Mouse (Mus musculus) erythroblast, embryonic 14.5 days (primary cell): ENCODE results near the gene Rbck1. TPM values are rescaled to one million over a fixed set of nuclear protein-coding genes. Genes with fewer than 3 reads are reported as not detected.
A peak's percentile ranks its signal among the peaks of the same experiment; 100 is the strongest.

Experiments
- H3K27me3 ChIP-seq: 2 replicates; pipeline ENCODE4 v1.6.1; 2012; ENCODE audit warnings: inconsistent platforms; ENCODE audit not compliant: control insufficient read depth
- H3K36me3 ChIP-seq: 2 replicates; pipeline ENCODE4 v1.6.1; 2012; ENCODE audit warnings: mild to moderate bottlenecking, inconsistent platforms; ENCODE audit not compliant: control insufficient read depth
- H3K4me1 ChIP-seq: 2 replicates; pipeline ENCODE4 v1.6.1; 2012; ENCODE audit warnings: inconsistent platforms; ENCODE audit not compliant: control insufficient read depth
- H3K4me3 ChIP-seq: replicated peaks from 2 replicates; pipeline ENCODE3; 2012; ENCODE audit warnings: moderate library complexity, mild to moderate bottlenecking, inconsistent platforms
- H3K9me3 ChIP-seq: 2 replicates; pipeline ENCODE4 v1.6.1; 2012; ENCODE audit warnings: low read length, inconsistent platforms, mixed read lengths; ENCODE audit not compliant: control insufficient read depth
- GATA1 ChIP-seq: IDR thresholded peaks from 2 replicates; pipeline ENCODE4 v1.6.1; 2012; ENCODE audit warnings: low read length, inconsistent platforms, mixed read lengths
- TAL1 ChIP-seq: IDR thresholded peaks from 3 replicates; pipeline ENCODE4 v1.6.1; 2012; ENCODE audit warnings: low read length, inconsistent platforms, mixed read lengths
- polyA plus RNA-seq: library from polyadenylated mRNA; stranded (reverse); fragments of >175 nt; gene quantifications from 2 replicates; pipeline ENCODE4 v1.2.3, GENCODE M21; 2012

Gene Rbck1
- polyA plus RNA-seq, 1 experiment: 16.2 TPM

- Histone ChIP-seq H3K4me3 (no peak overlapping the region), H3K36me3 (peaks cover 95% of the 10 kb centered on the region)
- no peak for TF ChIP-seq GATA1
- TF ChIP-seq TAL1: no peak
Observed at GRCm38 (mm10) chr2:152321558-152321957, 10.9 kb downstream of the Rbck1 start.

GRCm38 (mm10) chr2:152317054-152317453, 15.4 kb downstream of the Rbck1 start:
- H3K36me3 ChIP-seq: peaks cover 96% of the 10 kb centered on the region
- no peak for TF ChIP-seq GATA1
- no peak for TF ChIP-seq TAL1

More at GRCm38 (mm10) chr2:152321558-152321957, 10.9 kb downstream of the Rbck1 start:
- no peaks in the 10 kb centered on the region for H3K27me3 ChIP-seq
- peaks cover 3% of the 10 kb centered on the region; the same call in 1 of the 2 replicates for H3K4me1 ChIP-seq
- no peaks in the 10 kb centered on the region for H3K9me3 ChIP-seq

GRCm38 (mm10) chr2:152313926-152314325, 18.5 kb downstream of the Rbck1 start:
- H3K27me3 ChIP-seq: no peaks in the 10 kb centered on the region
- no peaks in the 10 kb centered on the region for H3K9me3 ChIP-seq
- TF ChIP-seq GATA1 (no peak), TAL1 (no peak)
- H3K36me3 ChIP-seq: peaks cover 95% of the 10 kb centered on the region
- H3K4me3 ChIP-seq: no peak overlapping the region
- no peaks in the 10 kb centered on the region for H3K4me1 ChIP-seq

More at GRCm38 (mm10) chr2:152317054-152317453, 15.4 kb downstream of the Rbck1 start:
- no peak overlapping the region for H3K4me3 ChIP-seq
- H3K9me3 ChIP-seq: no peaks in the 10 kb centered on the region
- no peaks in the 10 kb centered on the region for H3K27me3 ChIP-seq
- H3K4me1 ChIP-seq: no peaks in the 10 kb centered on the region

- Histone ChIP-seq H3K4me3 (no peak overlapping the region), H3K9me3 (no peaks in the 10 kb centered on the region), H3K4me1 (no peaks in the 10 kb centered on the region), H3K36me3 (peaks cover 95% of the 10 kb centered on the region), H3K27me3 (no peaks in the 10 kb centered on the region)
- TF ChIP-seq GATA1: no peak
- no peak for TF ChIP-seq TAL1
Observed at GRCm38 (mm10) chr2:152312996-152313395, 19.5 kb downstream of the Rbck1 start.

- no peaks in the 10 kb centered on the region for H3K9me3 ChIP-seq
- H3K4me1 ChIP-seq: peaks cover 3% of the 10 kb centered on the region; the same call in 1 of the 2 replicates
- no peaks in the 10 kb centered on the region for H3K27me3 ChIP-seq
- no peak overlapping the region for H3K4me3 ChIP-seq
- TF ChIP-seq GATA1: no peak
- TF ChIP-seq TAL1: no peak
- peaks cover 91% of the 10 kb centered on the region for H3K36me3 ChIP-seq
Observed at GRCm38 (mm10) chr2:152307186-152307585, 25.3 kb downstream of the Rbck1 start.

GRCm38 (mm10) chr2:152305480-152305879, 27.0 kb downstream of the Rbck1 start:
- Histone ChIP-seq H3K4me3 (no peak overlapping the region), H3K36me3 (peaks cover 80% of the 10 kb centered on the region), H3K9me3 (no peaks in the 10 kb centered on the region), H3K4me1 (peaks cover 3% of the 10 kb centered on the region; the same call in 1 of the 2 replicates), H3K27me3 (no peaks in the 10 kb centered on the region)
- TF ChIP-seq GATA1 (no peak), TAL1 (no peak)

- Histone ChIP-seq H3K9me3 (no peaks in the 10 kb centered on the region), H3K4me1 (peaks cover 3% of the 10 kb centered on the region; the same call in 1 of the 2 replicates), H3K4me3 (no peak overlapping the region), H3K36me3 (peaks cover 68% of the 10 kb centered on the region), H3K27me3 (no peaks in the 10 kb centered on the region)
- TF ChIP-seq TAL1 (no peak), GATA1 (no peak)
Observed at GRCm38 (mm10) chr2:152303781-152304180, 28.7 kb downstream of the Rbck1 start.

- TF ChIP-seq GATA1 (no peak), TAL1 (no peak)
- no peaks in the 10 kb centered on the region for H3K9me3 ChIP-seq
- H3K4me1 ChIP-seq: peaks cover 5% of the 10 kb centered on the region; the same call in 1 of the 2 replicates
- no peaks in the 10 kb centered on the region for H3K27me3 ChIP-seq
- peaks cover 58% of the 10 kb centered on the region for H3K36me3 ChIP-seq
- H3K4me3 ChIP-seq: no peak overlapping the region
Observed at GRCm38 (mm10) chr2:152302862-152303261, 29.6 kb downstream of the Rbck1 start.

GRCm38 (mm10) chr2:152294541-152294940, 37.9 kb downstream of the Rbck1 start:
- TF ChIP-seq TAL1 (no peak), GATA1 (no peak)
- H3K4me3 ChIP-seq: peak overlapping the region; percentile 92
- H3K36me3 ChIP-seq: peaks cover 8% of the 10 kb centered on the region
- H3K4me1 ChIP-seq: peaks cover 33% of the 10 kb centered on the region
- H3K9me3 ChIP-seq: no peaks in the 10 kb centered on the region
- H3K27me3 ChIP-seq: no peaks in the 10 kb centered on the region

- Histone ChIP-seq H3K36me3 (peaks cover 8% of the 10 kb centered on the region), H3K4me1 (peaks cover 33% of the 10 kb centered on the region)
- TF ChIP-seq GATA1: no peak
- no peak for TF ChIP-seq TAL1
Observed at GRCm38 (mm10) chr2:152293727-152294475, 38.6 kb downstream of the Rbck1 start, which contains the start of gene Tbc1d20. Gene Tbc1d20, plus strand, starts transcription at chr2:152293828.

More at GRCm38 (mm10) chr2:152293727-152294475, 38.6 kb downstream of the Rbck1 start, which contains the start of gene Tbc1d20:
- H3K9me3 ChIP-seq: no peaks in the 10 kb centered on the region
- no peaks in the 10 kb centered on the region for H3K27me3 ChIP-seq
- H3K4me3 ChIP-seq: peak within 1 kb of the TSS; percentile 92
